Mouse (Mus musculus) hindbrain, embryonic 15.5 days (tissue): ENCODE results near the gene Gm3646. TPM values are rescaled to one million over a fixed set of nuclear protein-coding genes. Genes with fewer than 3 reads are reported as not detected.

Source experiments
- ATAC-seq: fragments of 200-750 bp; cut with Nextera tagmentation; 2 replicates; pipeline ENCODE4 v1.8.0; 2017; ENCODE audit warnings: low read depth, moderate number of reproducible peaks, moderate TSS enrichment; ENCODE audit not compliant: low FRiP score
- H3K27ac ChIP-seq: fragments of 300-500 bp; sonication (generic); replicated peaks from 2 replicates; pipeline ENCODE4 v1.5.1; 2015; ENCODE audit warnings: mild to moderate bottlenecking, inconsistent platforms
- H3K27me3 ChIP-seq: fragments of 300-500 bp; sonication (generic); 2 replicates; pipeline ENCODE4 v1.6.1; 2015; ENCODE audit warnings: control low read depth, inconsistent platforms
- H3K36me3 ChIP-seq: fragments of 300-500 bp; sonication (generic); 2 replicates; pipeline ENCODE4 v1.6.1; 2015; ENCODE audit warnings: control low read depth, inconsistent platforms
- H3K4me1 ChIP-seq: fragments of 300-500 bp; sonication (generic); replicated peaks from 2 replicates; pipeline ENCODE4 v1.6.1; 2015; ENCODE audit warnings: control low read depth, inconsistent platforms
- H3K4me2 ChIP-seq: fragments of 300-500 bp; sonication (generic); 2 replicates; pipeline ENCODE4 v1.6.1; 2015; ENCODE audit warnings: moderate library complexity, mild to moderate bottlenecking, inconsistent platforms
- H3K4me3 ChIP-seq: fragments of 300-500 bp; sonication (generic); 2 replicates; pipeline ENCODE4 v1.5.1; 2015; ENCODE audit warnings: mild to moderate bottlenecking, inconsistent platforms
- H3K9ac ChIP-seq: fragments of 300-500 bp; sonication (generic); 2 replicates; pipeline ENCODE4 v1.6.1; 2015; ENCODE audit warnings: inconsistent platforms
- H3K9me3 ChIP-seq: fragments of 300-500 bp; sonication (generic); 2 replicates; pipeline ENCODE4 v1.6.1; 2016; ENCODE audit warnings: control low read depth, inconsistent platforms
- WGBS: fragments of 180-500 bp; shearing (Covaris S2); methylation state at CpG from one replicate; pipeline ENCODE4 v1.1.7; 2015; 5-methylcytosine and 5-hydroxymethylcytosine counted together
- polyA plus RNA-seq: library from polyadenylated mRNA; unstranded; fragments of >200 nt; fragmentation: Nextera tagmentation; extraction: Ambion mirVana; gene quantifications from 2 replicates; pipeline ENCODE4 v1.2.1, GENCODE M21; 2015

The Gm3646 gene
- polyA plus RNA-seq, result not detected in 2 replicates

DNA sequence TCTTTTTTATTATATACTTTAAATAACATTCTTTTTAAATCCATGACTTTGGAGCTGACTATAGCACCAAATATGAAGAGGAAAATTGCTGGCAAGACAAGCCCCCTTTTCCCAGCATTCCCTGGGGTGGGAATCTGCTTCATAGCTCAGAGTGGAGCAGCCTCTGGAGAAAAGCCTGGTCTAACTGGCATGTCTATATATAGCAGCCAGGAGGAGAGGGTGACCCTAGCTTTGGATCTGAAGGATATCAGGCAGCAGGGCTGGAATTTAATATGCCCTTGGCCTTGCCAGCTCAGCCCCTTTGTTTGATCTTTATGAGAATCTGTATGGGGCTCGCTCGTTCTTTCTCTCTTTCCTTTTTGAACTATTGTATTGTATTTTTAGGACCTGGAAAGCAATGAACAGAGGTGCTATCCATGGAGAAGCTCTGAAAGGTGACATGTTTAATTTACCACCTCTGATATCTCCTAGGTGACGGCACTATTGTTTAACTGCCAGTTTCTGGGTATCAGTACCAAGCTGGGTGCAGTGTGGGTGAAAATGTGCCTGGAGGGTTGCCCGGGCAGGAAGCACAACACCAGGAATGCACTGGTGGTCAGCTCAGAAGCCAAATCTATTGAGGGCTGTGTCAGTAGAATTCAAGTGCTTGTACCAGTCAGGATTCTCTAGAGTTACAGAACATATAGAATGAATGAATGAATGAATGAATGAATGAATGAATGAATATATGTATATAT, at the start of gene Gm3646:
Gene Gm3646, minus strand, starts transcription at position 90 of the 737 bp plus-strand sequence.
- H3K9me3 ChIP-seq, result no peaks in the 10 kb centered on the region
- H3K27me3 ChIP-seq, result no peaks in the 10 kb centered on the region
- H3K27ac ChIP-seq, result no peak within 1 kb of the TSS; the same call in 1 of the 2 replicates
- no peak within 1 kb of the TSS for H3K9ac ChIP-seq
- ATAC-seq, result peak; percentile 65
- peaks cover 10% of the 10 kb centered on the region for H3K4me1 ChIP-seq
- 62% methylated on average over 4 of the region's 4 CpGs for WGBS
- H3K4me2 ChIP-seq, result no peak within 1 kb of the TSS
- no peaks in the 10 kb centered on the region for H3K36me3 ChIP-seq
- no peak within 1 kb of the TSS for H3K4me3 ChIP-seq

DNA sequence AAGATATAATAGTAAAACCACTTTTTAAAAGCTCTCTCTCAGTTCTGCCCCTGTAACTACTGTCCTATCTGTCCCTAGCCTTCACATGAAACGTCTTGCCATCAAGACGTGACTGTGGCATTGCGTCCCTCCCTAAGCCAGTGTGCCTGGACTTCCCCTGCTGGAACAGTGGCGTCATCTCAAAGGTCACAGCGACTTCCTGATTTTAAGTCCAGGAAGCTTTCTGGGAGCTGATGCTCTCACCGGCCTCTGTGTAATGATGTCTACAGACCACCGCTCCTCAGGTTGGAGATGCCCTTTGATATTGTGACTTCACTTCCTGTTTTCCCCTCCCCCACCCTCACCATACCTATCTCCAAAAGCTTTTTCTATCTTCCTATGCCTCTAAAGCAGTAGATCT, 41.9 kb upstream of the Gm3646 start:
- no peaks in the 10 kb centered on the region for H3K27me3 ChIP-seq
- H3K4me3 ChIP-seq, result no peak overlapping the region
- no peaks in the 10 kb centered on the region for H3K9me3 ChIP-seq
- 90% methylated on average over 7 of the region's 7 CpGs for WGBS
- H3K4me2 ChIP-seq, result no peak overlapping the region
- ATAC-seq, result no peak
- no peaks in the 10 kb centered on the region for H3K36me3 ChIP-seq
- H3K4me1 ChIP-seq, result no peaks in the 10 kb centered on the region
- no peak overlapping the region for H3K27ac ChIP-seq
- H3K9ac ChIP-seq, result no peak overlapping the region

- WGBS, result 76% methylated on average over 4 of the region's 4 CpGs
- Histone ChIP-seq H3K27me3 (no peaks in the 10 kb centered on the region), H3K4me1 (no peaks in the 10 kb centered on the region), H3K9ac (no peak overlapping the region), H3K9me3 (no peaks in the 10 kb centered on the region), H3K4me3 (no peak overlapping the region), H3K4me2 (no peak overlapping the region), H3K36me3 (no peaks in the 10 kb centered on the region), H3K27ac (no peak overlapping the region)
- no peak for ATAC-seq
These were observed 41.0 kb upstream of the Gm3646 start for GRCm38 (mm10) chr1:39846031-39846550.

GRCm38 (mm10) chr1:39843328-39843727, 38.2 kb upstream of the Gm3646 start:
- H3K9me3 ChIP-seq, result no peaks in the 10 kb centered on the region
- no peaks in the 10 kb centered on the region for H3K36me3 ChIP-seq
- no peak overlapping the region for H3K4me2 ChIP-seq
- H3K27ac ChIP-seq, result no peak overlapping the region
- no peak for ATAC-seq
- no peaks in the 10 kb centered on the region for H3K27me3 ChIP-seq
- 75% methylated on average over 5 of the region's 5 CpGs for whole genome bisulfite sequencing
- no peak overlapping the region for H3K4me3 ChIP-seq
- no peak overlapping the region for H3K9ac ChIP-seq
- peaks cover 14% of the 10 kb centered on the region for H3K4me1 ChIP-seq

- ATAC-seq, result no peak
- no peaks in the 10 kb centered on the region for H3K27me3 ChIP-seq
- WGBS, result 85% methylated on average over 14 of the region's 14 CpGs
- H3K9ac ChIP-seq, result no peak overlapping the region
- no peak overlapping the region for H3K4me2 ChIP-seq
- H3K27ac ChIP-seq, result no peak overlapping the region
- H3K4me3 ChIP-seq, result no peak overlapping the region
- H3K9me3 ChIP-seq, result no peaks in the 10 kb centered on the region
- H3K36me3 ChIP-seq, result no peaks in the 10 kb centered on the region
- H3K4me1 ChIP-seq, result peaks cover 14% of the 10 kb centered on the region
These were observed 37.3 kb upstream of the Gm3646 start for GRCm38 (mm10) chr1:39842218-39843007.

GRCm38 (mm10) chr1:39840856-39841255, 35.7 kb upstream of the Gm3646 start:
- no peak overlapping the region for H3K27ac ChIP-seq
- WGBS, result 45% methylated on average over 4 of the region's 4 CpGs
- no peak overlapping the region for H3K4me2 ChIP-seq
- no peaks in the 10 kb centered on the region for H3K27me3 ChIP-seq
- H3K4me1 ChIP-seq, result peaks cover 14% of the 10 kb centered on the region
- H3K4me3 ChIP-seq, result no peak overlapping the region
- no peak for ATAC-seq
- no peaks in the 10 kb centered on the region for H3K9me3 ChIP-seq
- H3K36me3 ChIP-seq, result no peaks in the 10 kb centered on the region
- H3K9ac ChIP-seq, result no peak overlapping the region

- H3K27ac ChIP-seq, result no peak overlapping the region
- H3K9ac ChIP-seq, result no peak overlapping the region
- no peak overlapping the region for H3K4me3 ChIP-seq
- H3K36me3 ChIP-seq, result no peaks in the 10 kb centered on the region
- WGBS, result 59% methylated on average over 8 of the region's 8 CpGs
- no peak overlapping the region for H3K4me2 ChIP-seq
- peaks cover 14% of the 10 kb centered on the region for H3K4me1 ChIP-seq
- no peak for ATAC-seq
- H3K9me3 ChIP-seq, result no peaks in the 10 kb centered on the region
- H3K27me3 ChIP-seq, result no peaks in the 10 kb centered on the region
These were observed 34.7 kb upstream of the Gm3646 start for GRCm38 (mm10) chr1:39839838-39840237.

GRCm38 (mm10) chr1:39839217-39839616, 34.1 kb upstream of the Gm3646 start:
- H3K27me3 ChIP-seq, result no peaks in the 10 kb centered on the region
- WGBS, result 25% methylated on average over 10 of the region's 10 CpGs
- no peak overlapping the region for H3K9ac ChIP-seq
- H3K4me1 ChIP-seq, result peaks cover 14% of the 10 kb centered on the region
- H3K9me3 ChIP-seq, result no peaks in the 10 kb centered on the region
- peak; percentile 43; the same call in 1 of the 2 replicates for ATAC-seq
- H3K36me3 ChIP-seq, result no peaks in the 10 kb centered on the region
- H3K4me3 ChIP-seq, result no peak overlapping the region
- no peak overlapping the region for H3K4me2 ChIP-seq
- H3K27ac ChIP-seq, result peak overlapping the region; percentile 63

DNA sequence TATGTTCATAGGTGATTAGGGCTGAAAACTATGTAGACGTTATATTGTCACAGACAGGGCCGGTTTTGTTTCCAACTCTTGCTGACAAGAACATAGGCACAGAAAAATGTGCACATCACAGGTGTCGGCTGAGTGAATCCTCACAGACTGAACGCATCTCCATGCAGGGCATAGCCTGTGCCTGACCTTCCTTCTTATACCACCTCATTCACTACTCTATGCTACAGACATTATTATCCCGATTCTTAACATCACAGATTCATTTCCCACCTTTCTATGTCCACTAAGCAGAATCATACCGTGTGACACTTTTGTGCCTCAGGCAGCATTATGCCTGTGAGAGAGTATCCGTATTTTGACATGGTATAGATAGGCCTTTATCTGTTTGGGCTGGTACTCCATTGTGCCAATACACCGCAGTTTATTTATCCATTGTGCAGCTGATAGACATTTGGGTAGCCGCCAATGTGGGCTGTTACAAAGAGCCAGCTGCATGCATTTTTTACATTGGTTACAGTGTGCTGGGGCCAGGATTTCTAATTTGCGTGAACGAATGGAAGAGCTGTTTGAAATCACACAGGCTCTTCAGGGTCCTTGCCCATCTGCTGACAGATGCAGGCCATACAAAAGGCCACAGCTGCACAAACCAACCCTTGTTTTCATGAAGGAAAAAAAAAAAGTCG, 33.5 kb upstream of the Gm3646 start:
- no peak overlapping the region for H3K4me3 ChIP-seq
- H3K27me3 ChIP-seq, result no peaks in the 10 kb centered on the region
- no peak overlapping the region for H3K9ac ChIP-seq
- peak overlapping the region; percentile 63 for H3K27ac ChIP-seq
- no peak overlapping the region for H3K4me2 ChIP-seq
- H3K9me3 ChIP-seq, result no peaks in the 10 kb centered on the region
- WGBS, result 23% methylated on average over 12 of the region's 12 CpGs
- peak; percentile 88 for ATAC-seq
- H3K4me1 ChIP-seq, result peaks cover 14% of the 10 kb centered on the region
- no peaks in the 10 kb centered on the region for H3K36me3 ChIP-seq

GRCm38 (mm10) chr1:39831594-39832039, 26.5 kb upstream of the Gm3646 start:
- H3K27me3 ChIP-seq, result no peaks in the 10 kb centered on the region
- no peak overlapping the region for H3K27ac ChIP-seq
- 82% methylated on average over 4 of the region's 4 CpGs for WGBS
- H3K4me1 ChIP-seq, result no peaks in the 10 kb centered on the region
- no peaks in the 10 kb centered on the region for H3K36me3 ChIP-seq
- no peak overlapping the region for H3K4me2 ChIP-seq
- no peaks in the 10 kb centered on the region for H3K9me3 ChIP-seq
- ATAC-seq, result no peak
- H3K4me3 ChIP-seq, result no peak overlapping the region
- no peak overlapping the region for H3K9ac ChIP-seq

DNA sequence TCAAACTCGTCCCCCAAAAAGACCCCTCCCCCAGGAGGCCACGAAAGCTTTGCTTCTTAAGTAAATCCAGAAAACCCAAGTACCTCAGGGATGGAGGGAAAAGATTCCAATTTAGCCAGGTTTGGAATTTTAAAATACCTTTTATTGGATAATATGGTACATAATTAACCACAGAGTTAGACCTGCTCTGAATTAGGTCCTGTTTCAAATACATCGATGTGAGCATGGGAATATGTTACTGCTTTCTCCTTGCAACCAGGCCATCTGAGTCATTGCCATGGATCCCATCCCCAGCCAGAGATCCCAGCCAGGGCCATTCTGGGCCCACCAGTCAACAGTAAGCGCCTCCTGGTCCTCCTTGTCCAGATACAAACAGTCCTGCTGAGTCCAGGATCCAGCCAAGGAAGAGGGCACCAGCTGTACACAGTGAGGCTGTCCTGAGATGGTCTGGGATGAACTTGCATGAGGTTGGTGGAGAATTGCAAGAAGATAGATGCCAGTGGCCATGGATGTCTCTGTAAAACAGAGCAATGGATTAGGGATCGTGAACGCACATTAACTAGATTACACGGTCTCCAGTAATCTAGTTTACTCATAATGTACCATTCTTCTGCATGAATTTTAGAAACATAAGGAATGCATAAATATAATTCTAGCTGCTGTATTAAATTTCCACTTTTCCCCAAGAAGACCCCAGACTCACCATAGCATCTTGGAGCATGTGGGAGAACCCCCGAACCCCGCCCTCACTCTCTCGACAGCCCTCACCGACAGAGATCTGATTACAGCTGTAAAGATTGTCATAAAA, 25.9 kb upstream of the Gm3646 start:
- no peaks in the 10 kb centered on the region for H3K27me3 ChIP-seq
- no peak overlapping the region for H3K27ac ChIP-seq
- no peak overlapping the region for H3K9ac ChIP-seq
- no peak overlapping the region for H3K4me3 ChIP-seq
- no peak for ATAC-seq
- 91% methylated on average over 11 of the region's 11 CpGs for WGBS
- no peaks in the 10 kb centered on the region for H3K9me3 ChIP-seq
- no peaks in the 10 kb centered on the region for H3K36me3 ChIP-seq
- H3K4me1 ChIP-seq, result no peaks in the 10 kb centered on the region
- no peak overlapping the region for H3K4me2 ChIP-seq
